Mouse (Mus musculus) heart, postnatal 25 days (tissue): Measurements from ENCODE around the gene Itpkb. TPM values are rescaled to one million over a fixed set of nuclear protein-coding genes. Genes with fewer than 3 reads are reported as not detected.

ENCODE experiments used
- DNase-seq: peaks from one replicate; pipeline ENCODE4 v3.0.0; 2022; ENCODE audit warnings: low spot score
- intact Hi-C: fragments of 180-260 bp; cut with DNase I; formaldehyde crosslinking; loops from one replicate; pipeline ENCODE4 v1.15.1; 2025
- total RNA-seq, 2 experiments: library from RNA; stranded (reverse); gene quantifications; 2 replicates each; pipeline ENCODE4 v1.2.3; 2021

The Itpkb gene
- total RNA-seq, 2 experiments from 2014 or later: 56.1 to 63.6 TPM

GRCm38 (mm10) chr1:180428101-180428712 is 97.9 kb downstream of the Itpkb start:
- intact Hi-C loops: loop anchor here (1.0 kb wide), 1 partner anchor 160 kb away; no protein-coding TSS in a partner anchor
- DNase-seq: no peak

GRCm38 (mm10) chr1:180428871-180429270 is 98.6 kb downstream of the Itpkb start:
- DNase-seq: no peak
- intact Hi-C loops: loop anchor here (1.0 kb wide), 1 partner anchor 161 kb away; no protein-coding TSS in a partner anchor

- intact Hi-C loops: no loop called here
- DNase-seq: no peak
Observed at GRCm38 (mm10) chr1:180429819-180430218, 99.5 kb downstream of the Itpkb start.

GRCm38 (mm10) chr1:180431833-180432232 is 101.5 kb downstream of the Itpkb start:
- intact Hi-C loops: loop anchor here (2.0 kb wide), 1 partner anchor 211 kb away; no protein-coding TSS in a partner anchor
- no peak for DNase-seq

- no peak for DNase-seq
- intact Hi-C loops: loop anchor here (2.0 kb wide), 1 partner anchor 210 kb away; no protein-coding TSS in a partner anchor
Observed at GRCm38 (mm10) chr1:180433098-180433538, 102.8 kb downstream of the Itpkb start.

- DNase-seq: no peak
- intact Hi-C loops: loop anchor here (1.0 to 2.0 kb wide), 4 partner anchors 50 to 331 kb away; no protein-coding TSS in a partner anchor
Observed at GRCm38 (mm10) chr1:180433796-180434566, 103.7 kb downstream of the Itpkb start.

- DNase-seq: no peak
- intact Hi-C loops: loop anchor here (1.0 to 2.0 kb wide), 3 partner anchors 49 to 330 kb away; no protein-coding TSS in a partner anchor
Observed at GRCm38 (mm10) chr1:180434925-180435324, 104.6 kb downstream of the Itpkb start.

- no peak for DNase-seq
- intact Hi-C loops: no loop called here
Observed at GRCm38 (mm10) chr1:180439496-180439895, 109.2 kb downstream of the Itpkb start.

GRCm38 (mm10) chr1:180444411-180444810 is 114.1 kb downstream of the Itpkb start:
- intact Hi-C loops: no loop called here
- DNase-seq: no peak

- DNase-seq: no peak
- intact Hi-C loops: no loop called here
Observed at GRCm38 (mm10) chr1:180449641-180450040, 119.4 kb downstream of the Itpkb start.

GRCm38 (mm10) chr1:180458274-180458673 is 128.0 kb downstream of the Itpkb start:
- DNase-seq: no peak
- intact Hi-C loops: no loop called here

- intact Hi-C loops: no loop called here
- DNase-seq: no peak
Observed at GRCm38 (mm10) chr1:180458680-180459079, 128.4 kb downstream of the Itpkb start.

GRCm38 (mm10) chr1:180460721-180461120 is 130.4 kb downstream of the Itpkb start:
- DNase-seq: no peak
- intact Hi-C loops: no loop called here

GRCm38 (mm10) chr1:180462396-180462795 is 132.1 kb downstream of the Itpkb start:
- intact Hi-C loops: no loop called here
- no peak for DNase-seq

- intact Hi-C loops: no loop called here
- DNase-seq: no peak
Observed at GRCm38 (mm10) chr1:180462983-180463475, 132.7 kb downstream of the Itpkb start.

GRCm38 (mm10) chr1:180464357-180464756 is 134.1 kb downstream of the Itpkb start:
- intact Hi-C loops: no loop called here
- no peak for DNase-seq

- intact Hi-C loops: no loop called here
- DNase-seq: no peak
Observed at GRCm38 (mm10) chr1:180465620-180466019, 135.3 kb downstream of the Itpkb start.

GRCm38 (mm10) chr1:180468004-180468403 is 137.7 kb downstream of the Itpkb start:
- no peak for DNase-seq

GRCm38 (mm10) chr1:180473566-180473965 is 143.3 kb downstream of the Itpkb start:
- no peak for DNase-seq
- intact Hi-C loops: no loop called here

More at GRCm38 (mm10) chr1:180468004-180468403, 137.7 kb downstream of the Itpkb start:
- intact Hi-C loops: no loop called here
